Mouse (Mus musculus): ENCODE data around the gene Adora2b. TPM values are rescaled to one million over a fixed set of nuclear protein-coding genes. Genes with fewer than 3 reads are reported as not detected.

The Adora2b gene
- polyA plus RNA-seq, 1 experiment from 2014 or later = 2.4 TPM

- Histone ChIP-seq H3K36me3 (ENCODE audit: control insufficient read depth, insufficient read depth) (no peaks in the 10 kb centered on the region), H3K4me2 (ENCODE audit: low read length) (no peak overlapping the region), H3K27me3 (replicated peaks; ENCODE audit: control insufficient read depth, insufficient read depth, low read length) (peaks cover 15% of the 10 kb centered on the region), H3K4me3 (replicated peaks; ENCODE audit: low read length) (no peak overlapping the region), H3K27ac (ENCODE audit: low read length) (no peak overlapping the region), H3K9ac (replicated peaks; ENCODE audit: low read depth, low read length) (no peak overlapping the region), H3K4me1 (replicated peaks; ENCODE audit: control insufficient read depth, insufficient read depth, low read length) (peaks cover 14% of the 10 kb centered on the region), H3K9me3 (ENCODE audit: control insufficient read depth, low read length) (no peaks in the 10 kb centered on the region)
- ATAC-seq = no peak
- 85% methylated on average over 11 of the region's 11 CpGs for WGBS
Observed at GRCm38 (mm10) chr11:62251047-62251446, 2.3 kb downstream of the Adora2b start.

- H3K4me2 ChIP-seq (ENCODE audit: low read length) = no peak overlapping the region
- H3K4me3 ChIP-seq (replicated peaks; ENCODE audit: low read length) = no peak overlapping the region
- no peaks in the 10 kb centered on the region for H3K9me3 ChIP-seq (ENCODE audit: control insufficient read depth, low read length)
- no peaks in the 10 kb centered on the region for H3K36me3 ChIP-seq (ENCODE audit: control insufficient read depth, insufficient read depth)
- no peak overlapping the region for H3K9ac ChIP-seq (replicated peaks; ENCODE audit: low read depth, low read length)
- 68% methylated on average over 5 of the region's 5 CpGs for WGBS
- no peak overlapping the region for H3K27ac ChIP-seq (ENCODE audit: low read length)
- ATAC-seq = no peak
- peaks cover 12% of the 10 kb centered on the region for H3K27me3 ChIP-seq (replicated peaks; ENCODE audit: control insufficient read depth, insufficient read depth, low read length)
- H3K4me1 ChIP-seq (replicated peaks; ENCODE audit: control insufficient read depth, insufficient read depth, low read length) = peaks cover 12% of the 10 kb centered on the region
Observed at GRCm38 (mm10) chr11:62253380-62253779, 4.6 kb downstream of the Adora2b start.

DNA sequence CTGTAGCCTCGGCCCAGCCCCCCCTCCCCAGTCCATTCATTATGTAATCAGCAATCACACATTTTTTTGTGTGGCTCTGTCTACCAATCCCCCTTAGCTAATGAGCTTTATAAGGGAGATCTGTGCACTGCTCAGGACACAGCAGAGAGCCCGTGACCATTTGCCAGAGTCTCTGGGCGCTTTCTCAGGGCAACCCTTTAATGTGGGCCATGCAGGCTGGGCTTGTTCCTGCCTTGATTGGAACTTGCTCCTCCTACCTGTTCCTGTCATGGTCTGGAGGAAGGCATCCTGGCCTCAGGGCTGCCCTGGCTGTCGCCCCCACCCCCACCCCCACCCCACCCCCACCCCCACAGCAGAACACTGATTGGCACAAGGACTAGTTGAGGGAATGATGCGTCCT, 10.4 kb downstream of the Adora2b start:
- H3K9me3 ChIP-seq (ENCODE audit: control insufficient read depth, low read length) = no peaks in the 10 kb centered on the region
- H3K4me3 ChIP-seq (replicated peaks; ENCODE audit: low read length) = no peak overlapping the region
- H3K27ac ChIP-seq (ENCODE audit: low read length) = no peak overlapping the region
- H3K36me3 ChIP-seq (ENCODE audit: control insufficient read depth, insufficient read depth) = no peaks in the 10 kb centered on the region
- no peak for ATAC-seq
- H3K27me3 ChIP-seq (replicated peaks; ENCODE audit: control insufficient read depth, insufficient read depth, low read length) = no peaks in the 10 kb centered on the region
- H3K9ac ChIP-seq (replicated peaks; ENCODE audit: low read depth, low read length) = no peak overlapping the region
- H3K4me1 ChIP-seq (replicated peaks; ENCODE audit: control insufficient read depth, insufficient read depth, low read length) = no peaks in the 10 kb centered on the region
- no peak overlapping the region for H3K4me2 ChIP-seq (ENCODE audit: low read length)
- 55% methylated on average over 5 of the region's 5 CpGs for WGBS

- Histone ChIP-seq H3K4me1 (replicated peaks; ENCODE audit: control insufficient read depth, insufficient read depth, low read length) (peaks cover 11% of the 10 kb centered on the region), H3K4me2 (ENCODE audit: low read length) (no peak overlapping the region), H3K36me3 (ENCODE audit: control insufficient read depth, insufficient read depth) (no peaks in the 10 kb centered on the region), H3K4me3 (replicated peaks; ENCODE audit: low read length) (no peak overlapping the region), H3K9ac (replicated peaks; ENCODE audit: low read depth, low read length) (no peak overlapping the region), H3K27ac (ENCODE audit: low read length) (no peak overlapping the region), H3K9me3 (ENCODE audit: control insufficient read depth, low read length) (no peaks in the 10 kb centered on the region), H3K27me3 (replicated peaks; ENCODE audit: control insufficient read depth, insufficient read depth, low read length) (no peaks in the 10 kb centered on the region)
- no peak for ATAC-seq
- WGBS = 78% methylated on average over 7 of the region's 7 CpGs
Observed at GRCm38 (mm10) chr11:62263599-62263998, 14.8 kb downstream of the Adora2b start.

DNA sequence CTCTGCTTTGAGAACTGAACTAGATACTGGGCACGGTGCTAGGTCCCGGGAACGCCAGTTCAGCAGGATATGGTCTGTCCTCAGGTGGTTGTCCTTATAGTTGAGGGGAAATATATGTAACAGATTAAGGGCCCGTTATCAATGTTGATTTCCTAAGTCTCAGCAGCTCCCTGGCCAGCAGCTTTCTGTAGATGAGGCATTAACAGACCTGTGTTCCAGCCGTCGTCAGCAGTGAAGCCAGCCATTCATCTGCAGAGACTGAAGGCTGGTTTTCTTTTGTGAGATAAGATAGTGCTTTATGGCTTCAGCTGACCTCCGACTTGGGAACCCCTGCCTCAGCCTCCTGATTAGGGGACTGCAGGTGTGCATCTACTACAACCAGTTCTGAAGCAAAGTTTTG, 15.2 kb downstream of the Adora2b start:
- no peaks in the 10 kb centered on the region for H3K27me3 ChIP-seq (replicated peaks; ENCODE audit: control insufficient read depth, insufficient read depth, low read length)
- WGBS = 70% methylated on average over 7 of the region's 7 CpGs
- H3K4me1 ChIP-seq (replicated peaks; ENCODE audit: control insufficient read depth, insufficient read depth, low read length) = peaks cover 11% of the 10 kb centered on the region
- no peaks in the 10 kb centered on the region for H3K9me3 ChIP-seq (ENCODE audit: control insufficient read depth, low read length)
- ATAC-seq = no peak
- no peak overlapping the region for H3K9ac ChIP-seq (replicated peaks; ENCODE audit: low read depth, low read length)
- H3K27ac ChIP-seq (ENCODE audit: low read length) = no peak overlapping the region
- H3K36me3 ChIP-seq (ENCODE audit: control insufficient read depth, insufficient read depth) = no peaks in the 10 kb centered on the region
- no peak overlapping the region for H3K4me3 ChIP-seq (replicated peaks; ENCODE audit: low read length)
- H3K4me2 ChIP-seq (ENCODE audit: low read length) = no peak overlapping the region

- no peak for ATAC-seq
- Histone ChIP-seq H3K4me1 (replicated peaks; ENCODE audit: control insufficient read depth, insufficient read depth, low read length) (peaks cover 11% of the 10 kb centered on the region), H3K4me3 (replicated peaks; ENCODE audit: low read length) (no peak overlapping the region), H3K9me3 (ENCODE audit: control insufficient read depth, low read length) (no peaks in the 10 kb centered on the region), H3K27ac (ENCODE audit: low read length) (no peak overlapping the region), H3K27me3 (replicated peaks; ENCODE audit: control insufficient read depth, insufficient read depth, low read length) (no peaks in the 10 kb centered on the region), H3K9ac (replicated peaks; ENCODE audit: low read depth, low read length) (no peak overlapping the region), H3K36me3 (ENCODE audit: control insufficient read depth, insufficient read depth) (no peaks in the 10 kb centered on the region), H3K4me2 (ENCODE audit: low read length) (no peak overlapping the region)
- 58% methylated on average over 7 of the region's 7 CpGs for WGBS
Observed at GRCm38 (mm10) chr11:62265642-62266041, 16.9 kb downstream of the Adora2b start.

DNA sequence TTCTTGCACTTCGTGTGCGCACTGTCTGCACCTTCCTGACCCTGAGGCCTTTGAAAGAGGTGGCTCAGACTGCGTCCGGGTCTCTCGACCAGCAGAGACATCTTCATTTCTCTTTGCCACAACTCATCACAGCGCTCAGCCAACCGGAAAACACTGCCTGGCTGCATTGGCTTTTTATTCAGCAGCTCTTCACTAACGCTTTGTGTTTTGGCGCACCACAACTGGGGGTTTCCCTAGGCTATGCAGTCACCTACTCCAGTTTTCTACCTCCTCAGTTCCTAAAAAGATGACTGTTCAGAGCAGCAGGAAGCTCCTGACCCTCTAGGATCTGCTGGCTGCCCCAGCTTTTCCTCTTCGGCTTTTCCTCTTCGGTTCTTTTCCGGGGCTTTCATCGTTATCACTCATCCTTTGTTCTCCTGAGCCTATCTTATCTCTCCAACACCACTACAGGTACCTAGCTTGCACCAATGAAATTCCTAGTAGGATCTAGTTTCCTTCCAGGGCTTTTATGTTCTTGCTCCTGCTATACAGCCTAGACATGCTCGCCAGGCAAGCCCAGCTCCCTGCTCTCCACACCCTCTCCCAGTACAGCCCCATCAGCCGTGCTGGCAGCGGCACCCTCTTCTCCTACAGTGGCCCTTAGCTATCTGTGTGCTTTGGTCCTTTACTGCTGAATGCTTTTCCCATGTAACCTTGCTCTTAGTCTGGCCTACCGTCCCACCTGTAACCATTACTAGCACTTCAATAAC, 17.9 kb downstream of the Adora2b start:
- no peak overlapping the region for H3K4me2 ChIP-seq (ENCODE audit: low read length)
- H3K27me3 ChIP-seq (replicated peaks; ENCODE audit: control insufficient read depth, insufficient read depth, low read length) = no peaks in the 10 kb centered on the region
- no peaks in the 10 kb centered on the region for H3K36me3 ChIP-seq (ENCODE audit: control insufficient read depth, insufficient read depth)
- H3K9ac ChIP-seq (replicated peaks; ENCODE audit: low read depth, low read length) = no peak overlapping the region
- no peak for ATAC-seq
- no peak overlapping the region for H3K4me3 ChIP-seq (replicated peaks; ENCODE audit: low read length)
- H3K9me3 ChIP-seq (ENCODE audit: control insufficient read depth, low read length) = no peaks in the 10 kb centered on the region
- peaks cover 11% of the 10 kb centered on the region for H3K4me1 ChIP-seq (replicated peaks; ENCODE audit: control insufficient read depth, insufficient read depth, low read length)
- no peak overlapping the region for H3K27ac ChIP-seq (ENCODE audit: low read length)
- 45% methylated on average over 17 of the region's 17 CpGs for WGBS

GRCm38 (mm10) chr11:62268381-62268780, 19.6 kb downstream of the Adora2b start:
- no peaks in the 10 kb centered on the region for H3K27me3 ChIP-seq (replicated peaks; ENCODE audit: control insufficient read depth, insufficient read depth, low read length)
- H3K36me3 ChIP-seq (ENCODE audit: control insufficient read depth, insufficient read depth) = no peaks in the 10 kb centered on the region
- peaks cover 11% of the 10 kb centered on the region for H3K4me1 ChIP-seq (replicated peaks; ENCODE audit: control insufficient read depth, insufficient read depth, low read length)
- ATAC-seq = no peak
- no peak overlapping the region for H3K4me2 ChIP-seq (ENCODE audit: low read length)
- H3K4me3 ChIP-seq (replicated peaks; ENCODE audit: low read length) = no peak overlapping the region
- WGBS = 77% methylated on average over 8 of the region's 8 CpGs
- H3K9me3 ChIP-seq (ENCODE audit: control insufficient read depth, low read length) = no peaks in the 10 kb centered on the region
- no peak overlapping the region for H3K27ac ChIP-seq (ENCODE audit: low read length)
- H3K9ac ChIP-seq (replicated peaks; ENCODE audit: low read depth, low read length) = no peak overlapping the region

DNA sequence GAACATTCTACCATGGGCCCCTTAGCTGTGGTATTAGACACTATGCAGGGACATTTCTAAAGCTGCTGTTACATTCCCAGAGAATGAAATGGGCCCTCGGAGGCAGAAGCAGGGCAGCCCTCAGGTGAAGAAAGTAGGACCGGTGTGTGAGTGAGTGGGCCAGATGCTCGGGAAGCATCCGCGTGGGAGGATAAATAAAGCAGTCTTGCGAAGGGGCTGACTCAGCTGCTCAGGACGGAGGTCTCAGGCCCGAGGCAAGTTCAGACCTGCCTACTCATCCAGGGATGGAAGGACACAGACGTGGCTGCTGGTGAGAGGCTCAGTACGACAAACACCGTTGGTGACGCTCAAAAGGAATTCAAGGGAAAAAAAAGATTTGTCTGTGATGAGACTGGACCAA, 20.3 kb downstream of the Adora2b start:
- 83% methylated on average over 12 of the region's 12 CpGs for WGBS
- H3K9me3 ChIP-seq (ENCODE audit: control insufficient read depth, low read length) = no peaks in the 10 kb centered on the region
- H3K27me3 ChIP-seq (replicated peaks; ENCODE audit: control insufficient read depth, insufficient read depth, low read length) = no peaks in the 10 kb centered on the region
- no peak overlapping the region for H3K4me2 ChIP-seq (ENCODE audit: low read length)
- H3K36me3 ChIP-seq (ENCODE audit: control insufficient read depth, insufficient read depth) = no peaks in the 10 kb centered on the region
- no peak overlapping the region for H3K27ac ChIP-seq (ENCODE audit: low read length)
- ATAC-seq = no peak
- H3K4me1 ChIP-seq (replicated peaks; ENCODE audit: control insufficient read depth, insufficient read depth, low read length) = peaks cover 11% of the 10 kb centered on the region
- no peak overlapping the region for H3K4me3 ChIP-seq (replicated peaks; ENCODE audit: low read length)
- no peak overlapping the region for H3K9ac ChIP-seq (replicated peaks; ENCODE audit: low read depth, low read length)

- Histone ChIP-seq H3K9ac (replicated peaks; ENCODE audit: low read depth, low read length) (no peak overlapping the region), H3K4me1 (replicated peaks; ENCODE audit: control insufficient read depth, insufficient read depth, low read length) (peaks cover 8% of the 10 kb centered on the region), H3K27me3 (replicated peaks; ENCODE audit: control insufficient read depth, insufficient read depth, low read length) (no peaks in the 10 kb centered on the region), H3K9me3 (ENCODE audit: control insufficient read depth, low read length) (no peaks in the 10 kb centered on the region), H3K4me3 (replicated peaks; ENCODE audit: low read length) (no peak overlapping the region), H3K36me3 (ENCODE audit: control insufficient read depth, insufficient read depth) (no peaks in the 10 kb centered on the region), H3K27ac (ENCODE audit: low read length) (no peak overlapping the region), H3K4me2 (ENCODE audit: low read length) (no peak overlapping the region)
- ATAC-seq = no peak
- 67% methylated on average over 5 of the region's 5 CpGs for WGBS
Observed at GRCm38 (mm10) chr11:62270851-62271250, 22.1 kb downstream of the Adora2b start.
